9 mouse cellular contexts compared by ENCODE assay signal in genomic region chr13:60685216-60685615, GRCm38 (mm10).
DNase-seq lines count a peak whose midpoint lies in the region; ATAC-seq and TF ChIP-seq lines count a peak whose summit lies in the region.
"Had no signal": no experiment of that assay in that cellular context is flagged by ENCODE, and none has a peak within 500 bp of the region (broad histone marks: within the 10 kb centered on the region; RNA-seq: fewer than 3 reads in every experiment).

No protein-coding gene starts in this region.

- TF ChIP-seq CTCF in spleen, adult 2 months (IDR thresholded peaks at IDR 0.05; ENCODE audit: extremely low read depth, insufficient read depth, insufficient read length, insufficient replicate concordance) = no peak

- peak overlapping the region; percentile 28; the same call in 1 of the 2 replicates for H3K27ac ChIP-seq in spleen, adult 2 months (ENCODE audit: insufficient read depth, low read length)
- peak overlapping the region; percentile 72 for H3K27ac ChIP-seq in midbrain, embryonic 15.5 days

- DNase-seq in heart, adult 11 months = peak; percentile 97
- DNase-seq in heart, adult 8-10 months (ENCODE audit: low spot score) = no peak
- DNase-seq in spleen, adult 2 months (ENCODE audit: low read depth in 1 of 2, low spot score in 2 of 2) = no peak
- no peak for DNase-seq in spleen, postnatal 36 days (ENCODE audit: low spot score in 2 of 2)
- DNase-seq in heart, postnatal 14 days = peak; percentile 58 to 68
- DNase-seq in adrenal gland, postnatal 4 days (ENCODE audit: low spot score in 2 of 2) = no peak
- no peak for DNase-seq in adrenal gland, postnatal 14 days

- no peaks in the 10 kb centered on the region for H3K9me3 ChIP-seq in midbrain, embryonic 15.5 days

- no peak overlapping the region for H3K9ac ChIP-seq in midbrain, embryonic 15.5 days

- H3K4me2 ChIP-seq in midbrain, embryonic 15.5 days = no peak overlapping the region

- H3K4me3 ChIP-seq in spleen, adult 2 months (ENCODE audit: extremely low read depth, insufficient read depth, insufficient read length) = no peak overlapping the region
- H3K4me3 ChIP-seq in midbrain, embryonic 15.5 days = no peak overlapping the region

- intact Hi-C loops in heart, postnatal 14 days (cut with DNase I) = loop anchor here (5.0 kb wide), 1 partner anchor 52 kb away; no protein-coding TSS in a partner anchor

- H3K36me3 ChIP-seq in spleen, adult 2 months (ENCODE audit: control insufficient read depth, insufficient read depth, low read length) = no peaks in the 10 kb centered on the region
- no peaks in the 10 kb centered on the region for H3K36me3 ChIP-seq in midbrain, embryonic 15.5 days (replicated peaks)

- ATAC-seq in midbrain, embryonic 15.5 days (replicated peaks) = no peak

- WGBS in spleen, adult 2 months = 88% methylated on average over 6 of the region's 6 CpGs
- WGBS in midbrain, embryonic 15.5 days = 48% methylated on average over 6 of the region's 6 CpGs

- H3K4me1 ChIP-seq in spleen, adult 2 months (ENCODE audit: control insufficient read depth, insufficient read depth, insufficient read length) = no peaks in the 10 kb centered on the region
- peaks cover 34% of the 10 kb centered on the region for H3K4me1 ChIP-seq in midbrain, embryonic 15.5 days

- no peak for TF ChIP-seq POLR2A in spleen, adult 2 months (IDR thresholded peaks at IDR 0.05; ENCODE audit: low read depth, low read length)

- H3K27me3 ChIP-seq in spleen, adult 2 months (ENCODE audit: control insufficient read depth, insufficient read depth, low read length) = no peaks in the 10 kb centered on the region
- no peaks in the 10 kb centered on the region for H3K27me3 ChIP-seq in midbrain, embryonic 15.5 days (replicated peaks)
- H3K27me3 ChIP-seq: CH12.LX had no signal

Comparison
In these comparisons a context has a peak if more than half of its experiments do, and no peak if none do; other contexts are left out.
1. DNase-seq: peak in heart, adult 11 months (single experiment) and heart, postnatal 14 days (2 of 2); none in heart, adult 8-10 months (single experiment), spleen, adult 2 months (0 of 2), spleen, postnatal 36 days (0 of 2), adrenal gland, postnatal 4 days (0 of 2) and adrenal gland, postnatal 14 days (single experiment).